ENCODE assay signal across 9 mouse cellular contexts in genomic region chr9:48813960-48814880, GRCm38 (mm10). TPM values are rescaled to one million over a fixed set of nuclear protein-coding genes. Genes with fewer than 3 reads are reported as not detected.
DNase-seq lines count a peak whose midpoint lies in the region; TF ChIP-seq lines count a peak whose summit lies in the region.
"Had no signal": no experiment of that assay in that cellular context is flagged by ENCODE, and none has a peak within 500 bp of the region (broad histone marks: within the 10 kb centered on the region; RNA-seq: fewer than 3 reads in every experiment).

No protein-coding gene starts in this region.

- TF ChIP-seq CTCF in gastrocnemius, adult 2 months (IDR thresholded peaks at IDR 0.05): no peak

- peak overlapping the region; percentile 96 for H3K27ac ChIP-seq in gastrocnemius, adult 2 months

- intact Hi-C loops in gastrocnemius, adult 2 months (cut with DNase I): no loop called here
- intact Hi-C loops in heart, postnatal 36 days (cut with DNase I): no loop called here

- H3K4me3 ChIP-seq in gastrocnemius, adult 2 months: peak overlapping the region; percentile 17

- peak; percentile 35 for DNase-seq in gastrocnemius, adult 2 months
- no peak for DNase-seq in gastrocnemius, adult 18-20 months (ENCODE audit: low spot score)
- DNase-seq in spleen, postnatal 10 days (ENCODE audit: low spot score in 2 of 2): peak; percentile 22 to 54
- no peak for DNase-seq in spleen, adult 12 weeks (ENCODE audit: low spot score)
- DNase-seq in heart, postnatal 36 days: peak; percentile 64 to 66
- peak; percentile 57 to 73 for DNase-seq in natural killer cell, adult 2 months (ENCODE audit: low spot score in 2 of 2)
- no peak for DNase-seq in adipocyte (ENCODE audit: low spot score)
- DNase-seq in right cerebral cortex, adult 2 months (ENCODE audit: low spot score in 2 of 2): no peak
- DNase-seq: layer of hippocampus, adult 9-11 months had no signal

RNA-seq across cellular contexts. Expression of gene Zbtb16, which starts 21.8 kb away (rescaled TPM):
- 100 to 1,000 TPM; 163 to 166 TPM for total RNA-seq in gastrocnemius, adult 2 months (2021)
- 100 to 1,000 TPM; 108 to 116 TPM for total RNA-seq in gastrocnemius, adult 18-20 months (2021)
- total RNA-seq in heart, postnatal 36 days (2021): 100 to 1,000 TPM; 118 to 222 TPM

Comparison
In these comparisons a context has a peak if more than half of its experiments do, and no peak if none do; other contexts are left out.
1. DNase-seq: peak in gastrocnemius, adult 2 months (single experiment), spleen, postnatal 10 days (2 of 2), heart, postnatal 36 days (2 of 2) and natural killer cell, adult 2 months (2 of 2); none in gastrocnemius, adult 18-20 months (single experiment), spleen, adult 12 weeks (single experiment), adipocyte (single experiment) and right cerebral cortex, adult 2 months (0 of 2).